Mouse (Mus musculus) mesoderm, embryonic 11.5 days (tissue): ENCODE data around the gene Hoxd8.

ENCODE experiments used
- DNase-seq: peaks from one replicate; pipeline ENCODE4 v3.0.0-alpha.2; 2012; ENCODE audit warnings: low read depth, low spot score

Gene Hoxd8

GRCm38 (mm10) chr2:74698201-74699052, 6.0 kb upstream of the Hoxd8 start:
- DNase-seq = no peak

DNA sequence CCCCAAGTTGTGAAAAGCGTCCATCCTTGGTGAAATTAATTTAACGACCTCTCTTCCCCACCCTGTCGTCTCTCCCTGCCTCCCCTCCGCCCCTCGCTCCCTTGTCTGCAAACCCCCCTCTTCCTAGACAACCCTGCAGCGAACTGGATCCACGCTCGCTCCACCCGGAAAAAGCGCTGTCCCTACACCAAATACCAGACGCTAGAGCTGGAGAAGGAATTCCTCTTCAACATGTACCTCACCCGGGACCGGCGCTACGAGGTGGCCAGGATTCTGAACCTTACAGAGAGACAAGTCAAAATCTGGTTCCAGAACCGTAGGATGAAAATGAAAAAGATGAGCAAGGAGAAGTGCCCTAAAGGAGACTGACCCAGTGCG, 5.4 kb upstream of the Hoxd8 start:
- no peak for DNase-seq

DNA sequence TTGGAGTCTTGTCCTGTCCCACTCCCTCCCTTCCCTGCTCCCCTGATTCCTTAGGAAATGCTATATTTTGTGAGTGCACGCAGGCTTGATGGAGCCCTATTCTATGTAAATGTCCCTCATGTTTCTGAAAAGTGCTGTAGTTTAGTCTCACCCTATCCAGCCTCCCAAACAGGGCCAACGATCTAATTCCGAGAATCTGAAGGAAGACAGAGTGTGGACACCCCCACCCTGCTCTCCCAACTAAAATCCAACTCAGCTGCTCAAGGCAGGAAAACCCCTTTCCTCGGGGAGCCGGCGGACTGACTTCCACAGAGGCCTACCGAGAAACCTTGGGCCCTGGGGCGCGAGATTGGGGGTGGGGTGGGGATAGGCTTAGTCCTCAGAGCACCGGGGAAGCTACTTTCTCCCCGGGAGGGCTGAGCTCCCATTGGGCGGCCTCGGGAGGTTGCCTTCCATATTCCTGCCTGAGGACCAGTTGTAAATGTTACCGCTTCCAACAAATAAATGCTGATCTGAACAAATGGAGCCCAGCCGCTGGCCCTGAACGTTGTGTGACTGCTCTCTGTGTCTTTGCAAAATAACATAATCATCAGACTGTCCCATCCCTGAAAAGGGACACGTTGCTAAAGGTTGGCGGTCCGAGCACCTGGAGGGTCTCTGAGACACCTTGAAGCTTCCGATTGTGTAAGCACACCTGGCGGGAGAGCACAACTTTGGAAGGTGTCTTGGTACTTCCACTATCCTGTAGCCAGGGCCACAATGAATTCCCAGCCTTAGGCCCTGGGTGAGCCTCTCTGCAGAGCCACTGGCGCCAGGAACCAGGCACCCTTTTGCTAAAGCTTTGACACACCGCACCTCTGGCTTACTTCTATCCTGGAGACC, 4.5 kb upstream of the Hoxd8 start:
- DNase-seq = no peak

DNA sequence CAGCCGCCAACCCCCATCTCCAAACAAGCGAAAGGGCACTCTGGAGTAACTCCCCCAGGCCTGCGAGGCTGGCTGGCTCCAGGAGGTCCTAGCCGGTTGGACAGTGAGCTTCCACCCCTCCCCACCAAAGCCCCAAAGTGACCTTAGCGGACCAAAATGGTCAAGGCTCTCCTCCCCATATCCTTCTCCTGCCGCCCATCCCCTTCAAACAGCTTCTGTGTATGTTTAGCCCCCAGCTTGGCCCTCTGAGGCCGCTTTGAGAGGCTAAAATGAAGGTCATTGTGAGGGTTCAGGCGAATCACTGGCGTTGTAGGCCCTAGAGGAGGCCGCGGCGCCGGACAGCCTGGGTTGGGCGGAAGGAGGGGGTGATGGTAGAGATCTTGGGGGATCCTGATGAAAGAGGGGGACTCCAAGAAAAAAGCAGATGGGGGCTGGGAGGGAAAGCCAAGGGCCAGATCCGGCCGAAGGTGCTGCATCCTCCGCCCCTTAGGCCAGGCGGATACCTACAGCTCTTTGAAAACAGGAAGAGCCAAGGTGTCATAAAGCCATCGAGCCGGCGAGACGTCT, 3.8 kb upstream of the Hoxd8 start:
- DNase-seq = no peak

- peak; percentile 84 for DNase-seq
Observed at GRCm38 (mm10) chr2:74701949-74702819, 2.2 kb upstream of the Hoxd8 start.

DNA sequence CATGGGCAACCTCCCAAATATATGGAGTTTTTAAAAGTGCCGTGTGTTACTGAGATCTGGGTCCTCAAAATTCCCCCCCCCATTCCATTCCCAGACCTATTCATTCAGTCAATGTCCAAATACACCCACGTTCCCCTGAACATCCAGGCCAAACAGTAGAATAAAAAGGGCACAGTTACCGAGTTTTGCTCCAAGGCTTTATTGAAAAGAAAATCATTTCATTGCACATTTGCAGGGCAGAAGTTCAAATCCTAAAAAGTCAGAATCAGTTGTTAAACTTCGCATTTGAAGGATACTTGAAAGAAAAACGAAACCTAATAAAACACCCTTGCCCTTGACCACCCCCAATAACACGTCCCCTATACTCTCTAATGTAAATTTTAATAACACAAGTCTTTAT, 1.6 kb upstream of the Hoxd8 start:
- no peak for DNase-seq

- DNase-seq = no peak
Observed at GRCm38 (mm10) chr2:74703317-74703716, 1.1 kb upstream of the Hoxd8 start.

GRCm38 (mm10) chr2:74703720-74704392, 559 bp upstream of the Hoxd8 start:
- DNase-seq = no peak

- no peak for DNase-seq
Observed at GRCm38 (mm10) chr2:74704999-74705466, 618 bp downstream of the Hoxd8 start.

DNA sequence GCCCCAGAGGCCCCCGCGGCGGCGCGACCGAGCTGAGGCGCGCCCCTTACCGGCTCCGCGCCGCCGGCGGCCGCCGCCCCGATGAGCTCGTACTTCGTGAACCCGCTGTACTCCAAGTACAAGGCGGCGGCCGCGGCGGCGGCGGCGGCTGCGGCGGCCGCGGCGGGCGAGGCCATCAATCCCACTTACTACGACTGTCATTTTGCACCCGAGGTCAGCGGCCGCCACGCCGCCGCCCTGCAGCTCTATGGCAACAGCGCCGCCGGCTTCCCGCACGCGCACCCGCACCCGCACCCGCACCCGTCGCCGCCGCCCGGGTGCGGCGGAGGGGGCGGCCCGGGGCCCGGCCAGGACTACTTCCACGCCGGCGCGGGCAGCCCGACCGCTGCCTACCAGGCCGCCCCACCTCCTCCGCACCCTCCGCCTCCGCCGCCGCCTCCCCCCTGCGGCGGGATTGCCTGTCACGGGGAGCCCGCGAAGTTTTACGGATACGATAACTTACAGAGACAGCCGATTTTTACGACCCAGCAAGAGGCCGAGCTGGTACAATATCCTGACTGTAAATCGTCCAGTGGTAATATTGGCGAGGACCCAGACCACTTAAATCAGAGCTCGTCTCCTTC, 1.2 kb downstream of the Hoxd8 start:
- DNase-seq = peak; percentile 86

DNA sequence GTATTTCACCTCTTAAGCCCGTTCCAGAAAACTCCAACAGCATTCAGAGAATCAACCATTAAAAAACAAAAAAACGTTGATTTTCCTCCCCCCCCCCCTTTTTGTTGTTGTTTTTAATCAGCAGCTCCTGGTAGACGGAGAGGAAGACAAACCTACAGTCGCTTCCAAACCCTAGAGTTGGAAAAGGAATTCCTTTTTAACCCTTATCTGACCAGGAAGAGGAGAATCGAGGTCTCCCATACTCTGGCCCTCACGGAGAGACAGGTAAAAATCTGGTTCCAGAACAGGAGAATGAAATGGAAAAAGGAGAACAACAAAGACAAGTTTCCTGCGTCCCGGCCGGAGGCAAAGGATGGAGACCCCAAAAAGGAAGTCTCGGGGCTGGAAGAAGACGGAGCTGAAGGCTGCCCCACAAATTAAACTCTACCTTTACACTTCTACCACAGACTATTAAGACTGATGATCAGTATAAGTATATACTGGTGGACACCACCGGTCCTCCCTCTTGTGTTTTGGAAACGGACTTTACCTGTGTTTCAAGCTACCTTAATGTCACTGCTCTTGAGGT, 2.1 kb downstream of the Hoxd8 start:
- no peak for DNase-seq

DNA sequence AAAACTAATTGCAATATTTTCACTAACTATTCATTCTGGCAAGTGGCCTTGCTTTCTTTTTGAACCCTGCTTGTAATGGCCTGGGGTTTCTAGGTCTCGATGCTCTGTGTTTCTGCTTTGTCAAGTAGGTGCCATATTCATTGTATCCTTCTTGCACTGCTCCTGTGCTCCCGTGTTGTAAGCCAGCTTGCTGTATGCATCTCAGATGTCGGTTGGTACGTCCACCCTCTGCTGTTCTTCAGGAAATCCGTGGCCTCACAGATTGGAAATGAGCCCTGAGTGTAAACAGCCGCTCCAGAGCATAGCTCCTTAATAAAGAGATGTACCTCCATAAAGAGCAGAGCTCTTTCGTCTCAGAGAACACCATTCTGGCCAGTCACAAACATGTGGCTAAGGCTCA, 3.2 kb downstream of the Hoxd8 start:
- no peak for DNase-seq

DNA sequence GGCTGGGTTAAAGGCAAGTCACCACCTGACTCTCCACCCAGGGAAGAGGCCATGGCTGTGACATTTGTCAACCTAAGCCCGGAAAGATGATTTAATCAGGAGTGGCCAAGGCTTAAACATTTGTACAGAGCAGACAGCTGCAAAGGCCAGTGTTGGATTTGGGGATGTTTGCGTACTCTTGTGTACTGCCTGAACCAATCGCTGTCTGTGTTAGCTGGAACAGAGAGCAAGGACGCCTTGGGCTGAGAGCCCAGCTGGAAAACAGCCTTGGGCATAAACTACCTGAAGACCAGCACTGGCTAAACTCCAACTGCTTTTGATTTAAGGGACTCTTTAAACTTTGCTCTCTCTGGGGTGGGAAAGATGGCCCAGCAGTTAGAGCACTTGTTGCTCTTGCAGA, 4.3 kb downstream of the Hoxd8 start:
- no peak for DNase-seq

- no peak for DNase-seq
Observed at GRCm38 (mm10) chr2:74709465-74710419, 5.3 kb downstream of the Hoxd8 start.

GRCm38 (mm10) chr2:74710929-74711543, 6.6 kb downstream of the Hoxd8 start:
- DNase-seq = no peak

- DNase-seq = peak; percentile 91
Observed at GRCm38 (mm10) chr2:74711721-74712621, 7.6 kb downstream of the Hoxd8 start, which contains the start of the genes Hoxd3 and Hoxd4. Gene Hoxd3 (plus strand): TSS chr2:74711927. Gene Hoxd4 (plus strand): TSS chr2:74711929.
